Mouse (Mus musculus): ENCODE measurements around the gene Foxp1. TPM values are rescaled to one million over a fixed set of nuclear protein-coding genes. Genes with fewer than 3 reads are reported as not detected.

Foxp1 gene
- total and polyA plus RNA-seq, 3 experiments: 16.1 to 42.0 TPM; not detected in 1

DNA sequence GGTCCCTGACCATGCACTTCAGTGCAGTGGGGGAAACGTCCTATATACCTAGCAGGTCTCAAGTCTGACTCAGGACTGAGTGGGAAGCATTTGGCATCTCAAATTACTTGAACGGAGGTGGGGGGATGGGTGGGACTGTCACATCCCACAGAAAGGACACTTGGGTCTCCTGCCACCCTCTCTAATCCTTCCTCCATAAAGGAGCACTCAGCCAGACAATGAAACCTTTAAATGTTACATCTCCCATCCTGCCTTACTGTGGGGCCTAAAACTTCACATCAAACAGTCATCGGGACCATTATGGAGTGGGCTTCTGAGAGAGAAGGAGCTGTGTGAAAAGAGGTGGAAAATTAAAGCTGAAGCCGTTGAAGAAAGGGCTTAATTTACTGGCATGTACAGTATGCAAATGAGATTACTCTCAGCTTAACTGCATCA lies 321.2 kb downstream of the Foxp1 start:
- TF ChIP-seq ZNF384 (IDR thresholded peaks at IDR 0.05; ENCODE audit: low read depth, low read length) (no peak), CHD2 (IDR thresholded peaks at IDR 0.05; ENCODE audit: low read length) (no peak), SIN3A (IDR thresholded peaks at IDR 0.05; ENCODE audit: low read length) (no peak), ETS1 (IDR thresholded peaks at IDR 0.05; ENCODE audit: low read depth, low read length) (no peak)
- Histone ChIP-seq H3K79me2 (ENCODE audit: control insufficient read depth, insufficient read depth, low read length, poor library complexity) (no peaks in the 10 kb centered on the region), H3K9me3 (replicated peaks; ENCODE audit: insufficient read depth, low read length) (no peaks in the 10 kb centered on the region), H3K27ac (ENCODE audit: control insufficient read depth, low read depth, low read length) (no peak overlapping the region), H3K36me3 (ENCODE audit: control insufficient read depth in 1 of 2, insufficient read depth in 2 of 2, low read length in 2 of 2) (peaks cover 0 to 35% of the 10 kb centered on the region in 2 experiments; a peak in 2 of 4 replicates), H3K27me3 (ENCODE audit: control insufficient read depth in 1 of 2, insufficient read depth in 2 of 2, low read length in 2 of 2) (no peaks in the 10 kb centered on the region), H3K9ac (ENCODE audit: control insufficient read depth, low read depth, low read length, poor library complexity, severe bottlenecking) (no peak overlapping the region), H3K4me1 (ENCODE audit: control insufficient read depth in 1 of 2, insufficient read depth in 2 of 2, low read length in 2 of 2) (peaks cover 10 to 28% of the 10 kb centered on the region in 2 experiments; a peak in 3 of 4 replicates), H3K4me3 (ENCODE audit: control insufficient read depth in 1 of 2, insufficient read depth in 1 of 2, low read depth in 2 of 2, low read length in 2 of 2) (no peak overlapping the region)
- DNase-seq (ENCODE audit: low read depth, low spot score): no peak

DNA sequence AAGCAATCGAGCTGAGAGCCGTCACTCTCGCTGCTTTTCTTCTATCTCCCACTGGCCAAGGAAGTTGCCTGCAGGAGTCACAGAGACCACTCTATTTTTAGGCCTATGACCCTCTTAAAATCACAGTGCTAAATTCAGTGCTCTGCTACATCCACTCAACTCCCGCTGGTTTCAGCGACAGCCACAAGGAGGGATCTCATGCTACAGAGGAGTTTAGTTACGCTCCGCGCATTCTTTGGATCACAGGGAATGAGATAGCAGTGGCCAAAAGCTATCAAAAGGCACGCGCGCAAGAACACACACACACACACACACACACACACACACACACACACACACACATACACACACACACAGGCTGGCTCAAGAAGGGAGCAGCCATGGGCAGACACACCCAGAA lies 321.9 kb downstream of the Foxp1 start:
- Histone ChIP-seq H3K27me3 (ENCODE audit: control insufficient read depth in 1 of 2, insufficient read depth in 2 of 2, low read length in 2 of 2) (no peaks in the 10 kb centered on the region), H3K9me3 (replicated peaks; ENCODE audit: insufficient read depth, low read length) (no peaks in the 10 kb centered on the region), H3K27ac (ENCODE audit: control insufficient read depth, low read depth, low read length) (no peak overlapping the region), H3K4me3 (ENCODE audit: control insufficient read depth in 1 of 2, insufficient read depth in 1 of 2, low read depth in 2 of 2, low read length in 2 of 2) (no peak overlapping the region), H3K9ac (ENCODE audit: control insufficient read depth, low read depth, low read length, poor library complexity, severe bottlenecking) (no peak overlapping the region), H3K4me1 (ENCODE audit: control insufficient read depth in 1 of 2, insufficient read depth in 2 of 2, low read length in 2 of 2) (peaks cover 10 to 23% of the 10 kb centered on the region in 2 experiments; a peak in 3 of 4 replicates), H3K36me3 (ENCODE audit: control insufficient read depth in 1 of 2, insufficient read depth in 2 of 2, low read length in 2 of 2) (peaks cover 0 to 31% of the 10 kb centered on the region in 2 experiments; a peak in 2 of 4 replicates), H3K79me2 (ENCODE audit: control insufficient read depth, insufficient read depth, low read length, poor library complexity) (no peaks in the 10 kb centered on the region)
- no peak for DNase-seq (ENCODE audit: low read depth, low spot score)
- TF ChIP-seq NRF1 (IDR thresholded peaks at IDR 0.05; ENCODE audit: insufficient read depth, low read depth, low read length, poor library complexity, severe bottlenecking) (no peak), USF2 (IDR thresholded peaks at IDR 0.05; ENCODE audit: borderline replicate concordance in 1 of 2, insufficient read depth in 1 of 2, low read depth in 1 of 2, low read length in 2 of 2) (no peak), TAL1 (IDR thresholded peaks at IDR 0.05; ENCODE audit: low read length) (no peak)

DNA sequence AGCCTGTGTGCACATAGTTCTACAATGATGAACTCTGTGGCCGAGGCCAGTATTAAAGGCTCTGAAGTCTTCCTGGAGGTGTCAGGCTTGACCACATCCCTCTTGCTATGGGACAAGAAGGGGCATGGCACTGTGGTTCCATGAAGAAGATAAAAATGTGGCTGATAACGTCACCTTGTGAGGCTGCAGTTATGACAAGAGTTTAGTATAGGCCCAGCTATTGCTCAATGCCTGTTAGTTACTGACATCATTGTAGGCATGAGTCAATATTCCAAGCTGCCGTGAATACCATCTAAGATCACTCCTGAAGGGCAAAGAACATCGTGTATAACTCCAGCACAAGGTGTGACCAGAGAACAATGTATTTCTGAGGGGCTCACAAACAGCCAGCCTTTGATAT lies 323.2 kb downstream of the Foxp1 start:
- Histone ChIP-seq H3K27me3 (ENCODE audit: control insufficient read depth in 1 of 2, insufficient read depth in 2 of 2, low read length in 2 of 2) (no peaks in the 10 kb centered on the region), H3K9me3 (replicated peaks; ENCODE audit: insufficient read depth, low read length) (no peaks in the 10 kb centered on the region), H3K4me1 (ENCODE audit: control insufficient read depth in 1 of 2, insufficient read depth in 2 of 2, low read length in 2 of 2) (peaks cover 10 to 16% of the 10 kb centered on the region in 2 experiments; a peak in 3 of 4 replicates), H3K9ac (ENCODE audit: control insufficient read depth, low read depth, low read length, poor library complexity, severe bottlenecking) (no peak overlapping the region), H3K4me3 (ENCODE audit: control insufficient read depth in 1 of 2, insufficient read depth in 1 of 2, low read depth in 2 of 2, low read length in 2 of 2) (no peak overlapping the region), H3K27ac (ENCODE audit: control insufficient read depth, low read depth, low read length) (no peak overlapping the region), H3K79me2 (ENCODE audit: control insufficient read depth, insufficient read depth, low read length, poor library complexity) (no peaks in the 10 kb centered on the region), H3K36me3 (ENCODE audit: control insufficient read depth in 1 of 2, insufficient read depth in 2 of 2, low read length in 2 of 2) (peaks cover 0 to 21% of the 10 kb centered on the region in 2 experiments; a peak in 2 of 4 replicates)
- DNase-seq (ENCODE audit: low read depth, low spot score): no peak
- TF ChIP-seq NELFE (IDR thresholded peaks at IDR 0.05; ENCODE audit: low read depth, low read length): no peak

DNA sequence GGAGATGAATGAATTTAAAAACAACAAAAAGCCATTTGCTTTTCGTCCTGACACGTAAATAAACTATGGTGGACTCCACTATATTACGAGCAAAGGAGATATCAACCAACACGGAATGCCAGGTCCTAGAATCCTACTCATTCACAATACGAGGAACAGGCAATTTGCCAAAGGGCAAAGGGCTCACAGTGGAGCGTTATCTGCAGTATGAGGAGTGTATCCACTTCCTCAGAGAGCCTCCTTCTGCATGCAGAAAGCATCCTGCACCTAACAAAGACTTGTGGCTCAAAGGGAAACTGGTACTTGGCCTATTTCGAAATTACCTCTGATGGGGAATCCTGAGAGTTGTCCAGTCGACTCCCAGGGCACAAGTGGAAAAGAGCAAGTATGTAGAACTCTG lies 328.8 kb downstream of the Foxp1 start:
- Histone ChIP-seq H3K9me3 (replicated peaks; ENCODE audit: insufficient read depth, low read length) (no peaks in the 10 kb centered on the region), H3K4me1 (ENCODE audit: control insufficient read depth in 1 of 2, insufficient read depth in 2 of 2, low read length in 2 of 2) (peaks cover 10 to 11% of the 10 kb centered on the region in 2 experiments), H3K27ac (ENCODE audit: control insufficient read depth, low read depth, low read length) (no peak overlapping the region), H3K4me3 (ENCODE audit: control insufficient read depth in 1 of 2, insufficient read depth in 1 of 2, low read depth in 2 of 2, low read length in 2 of 2) (0 out of 4 replicates have a peak overlapping the region, but pooled peaks of 1 of the 2 experiments have one; percentile 5), H3K9ac (ENCODE audit: control insufficient read depth, low read depth, low read length, poor library complexity, severe bottlenecking) (no peak overlapping the region), H3K36me3 (ENCODE audit: control insufficient read depth in 1 of 2, insufficient read depth in 2 of 2, low read length in 2 of 2) (peaks cover 0 to 18% of the 10 kb centered on the region in 2 experiments; a peak in 2 of 4 replicates), H3K79me2 (ENCODE audit: control insufficient read depth, insufficient read depth, low read length, poor library complexity) (no peaks in the 10 kb centered on the region), H3K27me3 (ENCODE audit: control insufficient read depth in 1 of 2, insufficient read depth in 2 of 2, low read length in 2 of 2) (no peaks in the 10 kb centered on the region)
- TF ChIP-seq TAL1 (IDR thresholded peaks at IDR 0.05; ENCODE audit: low read length) (peak; percentile 55), GATA1 (IDR thresholded peaks at IDR 0.05; ENCODE audit: low read depth, low read length) (peak; percentile 83), EP300 (IDR thresholded peaks at IDR 0.05; ENCODE audit: low read depth in 1 of 2, low read length in 2 of 2) (peak; percentile 50 to 69), MAFK (IDR thresholded peaks at IDR 0.05; ENCODE audit: borderline replicate concordance, low read depth, low read length) (no peak), MAX (IDR thresholded peaks at IDR 0.05; ENCODE audit: low read length) (0 out of 2 replicates have a peak, but pooled peaks have one; percentile 5), UBTF (IDR thresholded peaks at IDR 0.05; ENCODE audit: borderline replicate concordance, insufficient read depth, low read depth, low read length) (no peak), ETS1 (IDR thresholded peaks at IDR 0.05; ENCODE audit: low read depth, low read length) (peak; percentile 44; the same call in 1 of the 2 replicates), RCOR1 (IDR thresholded peaks at IDR 0.05; ENCODE audit: low read depth, low read length) (peak; percentile 32; the same call in 1 of the 2 replicates)
- DNase-seq (ENCODE audit: low read depth, low spot score): peak; percentile 82

Measured in MEL (cell line).